Mouse (Mus musculus) CH12.LX (cell line): ENCODE measurements around the gene Kif3b. TPM values are rescaled to one million over a fixed set of nuclear protein-coding genes. Genes with fewer than 3 reads are reported as not detected.

Experiments
- DNase-seq: peaks from one replicate; pipeline ENCODE4 v3.0.0-alpha.2; 2013; ENCODE audit errors: extremely low read depth
- H3K27ac ChIP-seq: 2 replicates; pipeline ENCODE4 v1.5.1; 2012; ENCODE audit warnings: low read depth, mild to moderate bottlenecking, control low read depth, moderate library complexity; ENCODE audit not compliant: insufficient read depth
- H3K27me3 ChIP-seq: replicated peaks from 2 replicates; pipeline ENCODE3; 2012; ENCODE audit warnings: inconsistent platforms
- H3K36me3 ChIP-seq, 2 experiments: replicated peaks in 1 of 2; 2 replicates each; pipeline versions ENCODE3 to v1.6.1; 2012; ENCODE audit warnings: inconsistent platforms in 1 of 2, low read length in 1 of 2, mild to moderate bottlenecking in 1 of 2, mixed read lengths in 1 of 2, moderate library complexity in 1 of 2; ENCODE audit not compliant: control insufficient read depth in 1 of 2, insufficient read depth in 1 of 2
- H3K4me1 ChIP-seq, 2 experiments: 2 replicates each; pipeline ENCODE4 v1.6.1; 2012; ENCODE audit warnings: inconsistent platforms in 1 of 2, moderate library complexity in 1 of 2; ENCODE audit not compliant: insufficient read depth in 2 of 2, control insufficient read depth in 1 of 2
- H3K4me2 ChIP-seq: 2 replicates; pipeline ENCODE4 v1.6.1; 2012; ENCODE audit warnings: low read depth, mild to moderate bottlenecking, control low read depth; ENCODE audit not compliant: poor library complexity, insufficient read depth, severe bottlenecking
- H3K4me3 ChIP-seq, 3 experiments: fragments of 150-350 bp in 1 of 3; sonication (generic) in 1 of 3; replicated peaks in 1 of 3; 2 replicates each; pipeline versions ENCODE3 to v1.5.1; 2011 to 2012; ENCODE audit warnings: low read depth in 2 of 3, low read length in 2 of 3, mild to moderate bottlenecking in 2 of 3, moderate library complexity in 2 of 3, control low read depth in 1 of 3, improper control_type of control experiment in 1 of 3, inconsistent platforms in 1 of 3, mixed read lengths in 1 of 3; ENCODE audit not compliant: poor library complexity in 1 of 3
- H3K79me2 ChIP-seq: replicated peaks from 2 replicates; pipeline ENCODE4 v1.6.1; 2012; ENCODE audit warnings: mild to moderate bottlenecking, moderate library complexity; ENCODE audit not compliant: control insufficient read depth, poor library complexity, insufficient read depth, severe bottlenecking; ENCODE audit errors: extremely low read depth
- H3K9ac ChIP-seq: 2 replicates; pipeline ENCODE4 v1.6.1; 2012; ENCODE audit warnings: low read depth, mild to moderate bottlenecking, control low read depth, moderate library complexity; ENCODE audit not compliant: insufficient read depth
- H3K9me3 ChIP-seq: replicated peaks from 2 replicates; pipeline ENCODE3; 2012; ENCODE audit warnings: low read length, inconsistent platforms, mixed read lengths
- ETS1 ChIP-seq: conservative IDR thresholded peaks from 2 replicates; pipeline ENCODE4 v1.6.1; 2012; ENCODE audit warnings: low read depth, mild to moderate bottlenecking, inconsistent platforms, low read length, improper control_type of control experiment, moderate library complexity
- JUN ChIP-seq: IDR thresholded peaks from 2 replicates; pipeline ENCODE4 v1.6.1; 2011; ENCODE audit warnings: low read depth, mild to moderate bottlenecking, low read length, improper control_type of control experiment, moderate library complexity; ENCODE audit not compliant: insufficient read depth
- KAT2A ChIP-seq: IDR thresholded peaks from 2 replicates; pipeline ENCODE4 v1.6.1; 2012; ENCODE audit warnings: low read length, improper control_type of control experiment, inconsistent platforms; ENCODE audit not compliant: insufficient replicate concordance
- MEF2A ChIP-seq: IDR thresholded peaks from 2 replicates; pipeline ENCODE4 v1.6.1; 2014; ENCODE audit warnings: low read depth, mild to moderate bottlenecking, inconsistent platforms, low read length, improper control_type of control experiment, borderline replicate concordance
- MXI1 ChIP-seq: IDR thresholded peaks from 2 replicates; pipeline ENCODE4 v1.6.1; 2011; ENCODE audit warnings: mild to moderate bottlenecking, low read depth, low read length, improper control_type of control experiment
- TBP ChIP-seq: conservative IDR thresholded peaks from 2 replicates; pipeline ENCODE4 v1.6.1; 2011; ENCODE audit warnings: low read depth, low read length, improper control_type of control experiment
- ZNF384 ChIP-seq: IDR thresholded peaks from 2 replicates; pipeline ENCODE4 v1.6.1; 2012; ENCODE audit warnings: low read depth, low read length, improper control_type of control experiment, inconsistent platforms
- dilution Hi-C: fragments of 300-500 bp; cut with MboI; formaldehyde crosslinking; loops from 2 replicates; pipeline ENCODE4 v1.14.3; 2020; ENCODE audit warnings: low sequenced_read_pairs; ENCODE audit not compliant: extremely low pct_unique_long_range_greater_than_20kb, extremely low pct_ligation_motif_present
- in situ Hi-C: fragments of 300-500 bp; cut with MboI; formaldehyde crosslinking; loops from 3 replicates; pipeline ENCODE4 v1.14.3; 2019; ENCODE audit warnings: low sequenced_read_pairs, low pct_ligation_motif_present, low pct_unique_long_range_greater_than_20kb, mixed read lengths
- polyA plus RNA-seq: library from polyadenylated mRNA; unstranded; fragments of >175 nt; gene quantifications from 2 replicates; pipeline ENCODE4 v1.2.1, GENCODE M21; 2012; ENCODE audit warnings: low read depth; ENCODE audit not compliant: insufficient read length
- total RNA-seq, 2 experiments: library from RNA; depleted of rRNA; stranded (reverse); fragments of 300-350 nt in 1 of 2; fragments of >200 nt in 1 of 2; gene quantifications; 2 replicates each; pipeline ENCODE4 v1.2.3; 2012 to 2014

The Kif3b gene
- total and polyA plus RNA-seq, 3 experiments: 8.5 to 16.5 (median 10.6) TPM

DNA sequence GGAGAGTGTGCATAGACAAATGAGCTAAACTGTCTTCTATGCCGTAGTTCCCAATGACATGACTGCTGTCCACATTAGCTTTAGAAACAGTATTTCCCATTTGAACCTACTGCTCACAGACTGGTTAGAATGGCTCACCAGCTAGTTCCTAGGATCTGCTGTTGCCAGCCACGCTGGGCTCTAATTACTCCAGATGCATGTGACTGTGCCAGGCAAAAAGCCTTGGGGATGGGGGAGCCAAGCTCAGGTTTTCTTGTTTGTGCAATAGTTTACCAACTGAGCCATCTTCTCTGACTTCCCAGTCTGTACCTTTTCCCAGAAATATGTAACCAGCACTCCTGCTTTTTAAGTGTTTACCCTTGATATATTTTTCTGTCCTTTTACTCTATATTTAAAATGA, 84.2 kb downstream of the Kif3b start:
- no peak for DNase-seq
- dilution Hi-C loops: no loop called here
- Histone ChIP-seq H3K9ac (no peak overlapping the region), H3K4me3 (no peak overlapping the region), H3K27ac (no peak overlapping the region), H3K9me3 (no peaks in the 10 kb centered on the region), H3K4me1 (peaks cover 0 to 14% of the 10 kb centered on the region in 2 experiments; a peak in 2 of 4 replicates), H3K27me3 (no peaks in the 10 kb centered on the region), H3K4me2 (no peak overlapping the region), H3K79me2 (peaks cover 50% of the 10 kb centered on the region), H3K36me3 (peaks cover 27 to 74% of the 10 kb centered on the region in 2 experiments)
- in situ Hi-C loops: no loop called here
- no peak for TF ChIP-seq JUN
- no peak for TF ChIP-seq MEF2A
- no peak for TF ChIP-seq ETS1
- TF ChIP-seq KAT2A: no peak
- TF ChIP-seq TBP: no peak

GRCm38 (mm10) chr2:153380479-153380878, 89.3 kb downstream of the Kif3b start:
- TF ChIP-seq MXI1 (no peak), ZNF384 (no peak)
- peaks cover 0 to 6% of the 10 kb centered on the region in 2 experiments; a peak in 1 of 4 replicates for H3K4me1 ChIP-seq
- no peak overlapping the region for H3K9ac ChIP-seq
- peaks cover 38 to 87% of the 10 kb centered on the region in 2 experiments for H3K36me3 ChIP-seq
- H3K79me2 ChIP-seq: peaks cover 45% of the 10 kb centered on the region
- no peak for DNase-seq
- no peaks in the 10 kb centered on the region for H3K9me3 ChIP-seq
- no peaks in the 10 kb centered on the region for H3K27me3 ChIP-seq
- H3K27ac ChIP-seq: no peak overlapping the region
- H3K4me3 ChIP-seq: no peak overlapping the region
- dilution Hi-C loops (no loop called here), in situ Hi-C loops (no loop called here)
- H3K4me2 ChIP-seq: no peak overlapping the region

Other genes starting within 250 kb of the Kif3b start
- not detected in 2 replicates for gene Ccm2l, start 225.5 kb upstream of the Kif3b start, total RNA-seq (2012; rRNA removed)
- gene Ccm2l, start 225.5 kb upstream of the Kif3b start, total RNA-seq (2014; rRNA removed): not detected in 2 replicates
- gene Ccm2l, start 225.5 kb upstream of the Kif3b start, polyA plus RNA-seq: not detected in 2 replicates
- gene Hck, start 182.9 kb upstream of the Kif3b start, total RNA-seq (2012; rRNA removed): 0.08 and 0.17 TPM in 2 replicates
- gene Hck, start 182.9 kb upstream of the Kif3b start, total RNA-seq (2014; rRNA removed): 0.68 and 0.78 TPM in 2 replicates
- 0.60 and 0.63 TPM in 2 replicates for gene Hck, start 182.9 kb upstream of the Kif3b start, polyA plus RNA-seq
- gene Tm9sf4, start 130.1 kb upstream of the Kif3b start, total RNA-seq (2012; rRNA removed): 29.0 and 30.4 TPM in 2 replicates
- 13.3 and 13.6 TPM in 2 replicates for gene Tm9sf4, start 130.1 kb upstream of the Kif3b start, total RNA-seq (2014; rRNA removed)
- 43.0 and 51.1 TPM in 2 replicates for gene Tm9sf4, start 130.1 kb upstream of the Kif3b start, polyA plus RNA-seq
- gene Tspyl3, start 66.0 kb upstream of the Kif3b start, total RNA-seq (2012; rRNA removed): 9.6 and 10.2 TPM in 2 replicates
- gene Tspyl3, start 66.0 kb upstream of the Kif3b start, total RNA-seq (2014; rRNA removed): 10.2 and 12.1 TPM in 2 replicates
- 16.5 and 16.9 TPM in 2 replicates for gene Tspyl3, start 66.0 kb upstream of the Kif3b start, polyA plus RNA-seq
- gene Plagl2, start 50.0 kb upstream of the Kif3b start, total RNA-seq (2012; rRNA removed): 11.5 and 18.0 TPM in 2 replicates
- gene Plagl2, start 50.0 kb upstream of the Kif3b start, total RNA-seq (2014; rRNA removed): 5.1 and 8.1 TPM in 2 replicates
- 36.6 and 52.7 TPM in 2 replicates for gene Plagl2, start 50.0 kb upstream of the Kif3b start, polyA plus RNA-seq
- gene Pofut1, start 49.9 kb upstream of the Kif3b start, total RNA-seq (2012; rRNA removed): 20.4 and 25.6 TPM in 2 replicates
- 19.4 and 22.8 TPM in 2 replicates for gene Pofut1, start 49.9 kb upstream of the Kif3b start, total RNA-seq (2014; rRNA removed)
- 15.0 and 15.6 TPM in 2 replicates for gene Pofut1, start 49.9 kb upstream of the Kif3b start, polyA plus RNA-seq
- gene Asxl1, start 54.4 kb downstream of the Kif3b start, total RNA-seq (2012; rRNA removed): 18.0 and 19.0 TPM in 2 replicates
- gene Asxl1, start 54.4 kb downstream of the Kif3b start, total RNA-seq (2014; rRNA removed): 12.7 and 13.2 TPM in 2 replicates
- 28.3 and 31.1 TPM in 2 replicates for gene Asxl1, start 54.4 kb downstream of the Kif3b start, polyA plus RNA-seq
- not detected in 2 replicates for gene 4930404H24Rik, start 201.4 kb downstream of the Kif3b start, total RNA-seq (2012; rRNA removed)
- not detected in 2 replicates for gene 4930404H24Rik, start 201.4 kb downstream of the Kif3b start, total RNA-seq (2014; rRNA removed)
- gene 4930404H24Rik, start 201.4 kb downstream of the Kif3b start, polyA plus RNA-seq: not detected in 2 replicates
- gene Nol4l, start 238.6 kb downstream of the Kif3b start, total RNA-seq (2012; rRNA removed): 3.5 and 3.7 TPM in 2 replicates
- gene Nol4l, start 238.6 kb downstream of the Kif3b start, total RNA-seq (2014; rRNA removed): 1.0 and 1.3 TPM in 2 replicates
- gene Nol4l, start 238.6 kb downstream of the Kif3b start, polyA plus RNA-seq: 1.9 and 3.5 TPM in 2 replicates